Mouse (Mus musculus) midbrain, postnatal 0 days (tissue): ENCODE data around the gene R3hdm4. TPM values are rescaled to one million over a fixed set of nuclear protein-coding genes. Genes with fewer than 3 reads are reported as not detected.

ENCODE experiments used
- ATAC-seq: fragments of 200-750 bp; cut with Nextera tagmentation; 2 replicates; pipeline ENCODE4 v1.8.0; 2017; ENCODE audit warnings: moderate number of reproducible peaks, mild to moderate bottlenecking, moderate TSS enrichment, moderate library complexity; ENCODE audit not compliant: low FRiP score
- DNase-seq: peaks from one replicate; pipeline ENCODE4 v3.0.0-alpha.2; 2015; ENCODE audit warnings: low spot score
- H3K27ac ChIP-seq: fragments of 300-500 bp; sonication (generic); 2 replicates; pipeline ENCODE4 v1.5.1; 2014; ENCODE audit warnings: low read depth, mild to moderate bottlenecking, low read length, mixed read lengths
- H3K27me3 ChIP-seq: fragments of 300-500 bp; sonication (generic); 2 replicates; pipeline ENCODE4 v1.6.1; 2014; ENCODE audit warnings: low read length, control low read depth, mixed read lengths; ENCODE audit not compliant: insufficient read depth
- H3K36me3 ChIP-seq: fragments of 300-500 bp; sonication (generic); 2 replicates; pipeline ENCODE4 v1.6.1; 2014; ENCODE audit warnings: low read length, control low read depth, mixed read lengths; ENCODE audit not compliant: insufficient read depth
- H3K4me1 ChIP-seq: fragments of 300-500 bp; sonication (generic); 2 replicates; pipeline ENCODE4 v1.6.1; 2014; ENCODE audit warnings: mild to moderate bottlenecking, control low read depth, antibody characterized with exemption, low read length, mixed read lengths; ENCODE audit not compliant: insufficient read depth
- H3K4me2 ChIP-seq: fragments of 300-500 bp; sonication (generic); 2 replicates; pipeline ENCODE4 v1.6.1; 2014; ENCODE audit warnings: low read depth, mild to moderate bottlenecking, low read length, mixed read lengths; ENCODE audit not compliant: poor library complexity, severe bottlenecking
- H3K4me3 ChIP-seq: fragments of 300-500 bp; sonication (generic); 2 replicates; pipeline ENCODE4 v1.5.1; 2014; ENCODE audit warnings: low read depth, mild to moderate bottlenecking, low read length, moderate library complexity
- H3K9ac ChIP-seq: fragments of 300-500 bp; sonication (generic); replicated peaks from 2 replicates; pipeline ENCODE4 v1.6.1; 2014; ENCODE audit warnings: mild to moderate bottlenecking, low read length, moderate library complexity, mixed read lengths; ENCODE audit not compliant: poor library complexity, severe bottlenecking
- H3K9me3 ChIP-seq: fragments of 300-500 bp; sonication (generic); 2 replicates; pipeline ENCODE4 v1.6.1; 2016; ENCODE audit warnings: low read length, control low read depth
- CTCF ChIP-seq: IDR thresholded peaks from 2 replicates; pipeline ENCODE4 v1.5.1; 2016; ENCODE audit warnings: antibody characterized with exemption, mild to moderate bottlenecking
- WGBS: fragments of 180-500 bp; shearing (Covaris S2); extraction: QIAGEN DNeasy Blood & Tissue Kit; methylation state at CpG from one replicate; pipeline ENCODE4 v1.1.7; 2014; 5-methylcytosine and 5-hydroxymethylcytosine counted together
- polyA plus RNA-seq: library from polyadenylated mRNA; unstranded; fragments of >200 nt; fragmentation: Nextera tagmentation; extraction: Ambion mirVana; gene quantifications from 2 replicates; pipeline ENCODE4 v1.2.1, GENCODE M21; 2015
- total RNA-seq: library from RNA; depleted of rRNA; stranded (reverse); fragments of >200 nt; gene quantifications from 2 replicates; pipeline ENCODE4 v1.2.3, GENCODE M21; 2014

R3hdm4 gene
- total and polyA plus RNA-seq, 2 experiments from 2014 or later, result 118 to 301 TPM

GRCm38 (mm10) chr10:79947502-79947901 lies 26.5 kb upstream of the R3hdm4 start:
- H3K27ac ChIP-seq, result no peak overlapping the region
- ATAC-seq (no peak), DNase-seq (no peak)
- no peaks in the 10 kb centered on the region for H3K9me3 ChIP-seq
- TF ChIP-seq CTCF, result no peak
- H3K4me2 ChIP-seq, result no peak overlapping the region
- no peaks in the 10 kb centered on the region for H3K27me3 ChIP-seq
- H3K9ac ChIP-seq, result no peak overlapping the region
- peaks cover 23% of the 10 kb centered on the region for H3K36me3 ChIP-seq
- H3K4me3 ChIP-seq, result no peak overlapping the region
- 87% methylated on average over 6 of the region's 6 CpGs for WGBS
- no peaks in the 10 kb centered on the region for H3K4me1 ChIP-seq

GRCm38 (mm10) chr10:79946752-79947322 lies 25.8 kb upstream of the R3hdm4 start:
- Histone ChIP-seq H3K9ac (no peak overlapping the region), H3K9me3 (no peaks in the 10 kb centered on the region), H3K4me2 (no peak overlapping the region), H3K27me3 (no peaks in the 10 kb centered on the region), H3K36me3 (peaks cover 23% of the 10 kb centered on the region), H3K4me3 (no peak overlapping the region), H3K27ac (no peak overlapping the region), H3K4me1 (no peaks in the 10 kb centered on the region)
- ATAC-seq (no peak), DNase-seq (no peak)
- TF ChIP-seq CTCF, result no peak
- 40% methylated on average over 6 of the region's 7 CpGs for WGBS

- 33% methylated on average over 16 of the region's 16 CpGs for WGBS
- no peak for TF ChIP-seq CTCF
- Histone ChIP-seq H3K4me3 (no peak overlapping the region), H3K27ac (no peak overlapping the region; the same call in 1 of the 2 replicates), H3K27me3 (no peaks in the 10 kb centered on the region), H3K9ac (0 out of 2 replicates have a peak overlapping the region, but pooled peaks have one; percentile 24), H3K4me2 (no peak overlapping the region), H3K36me3 (peaks cover 12% of the 10 kb centered on the region), H3K9me3 (no peaks in the 10 kb centered on the region), H3K4me1 (no peaks in the 10 kb centered on the region)
- ATAC-seq (no peak), DNase-seq (no peak)
These were observed 24.7 kb upstream of the R3hdm4 start for GRCm38 (mm10) chr10:79945507-79946234.

GRCm38 (mm10) chr10:79943471-79943901 lies 22.5 kb upstream of the R3hdm4 start:
- 77% methylated on average over 9 of the region's 9 CpGs for WGBS
- TF ChIP-seq CTCF, result no peak
- no peaks in the 10 kb centered on the region for H3K4me1 ChIP-seq
- H3K4me3 ChIP-seq, result no peak overlapping the region
- no peak for DNase-seq
- no peak for ATAC-seq
- no peaks in the 10 kb centered on the region for H3K27me3 ChIP-seq
- H3K4me2 ChIP-seq, result no peak overlapping the region
- H3K36me3 ChIP-seq, result peaks cover 4% of the 10 kb centered on the region; the same call in 1 of the 2 replicates
- H3K9ac ChIP-seq, result no peak overlapping the region
- no peak overlapping the region for H3K27ac ChIP-seq
- H3K9me3 ChIP-seq, result no peaks in the 10 kb centered on the region

- no peaks in the 10 kb centered on the region for H3K4me1 ChIP-seq
- no peak overlapping the region for H3K27ac ChIP-seq
- peaks cover 4% of the 10 kb centered on the region; the same call in 1 of the 2 replicates for H3K36me3 ChIP-seq
- H3K27me3 ChIP-seq, result no peaks in the 10 kb centered on the region
- H3K4me3 ChIP-seq, result no peak overlapping the region
- WGBS, result 95% methylated on average over 1 of the region's 1 CpGs
- H3K9me3 ChIP-seq, result no peaks in the 10 kb centered on the region
- H3K9ac ChIP-seq, result no peak overlapping the region
- no peak for DNase-seq
- ATAC-seq, result no peak
- H3K4me2 ChIP-seq, result no peak overlapping the region
- no peak for TF ChIP-seq CTCF
These were observed 22.0 kb upstream of the R3hdm4 start for GRCm38 (mm10) chr10:79942988-79943387.

GRCm38 (mm10) chr10:79940749-79941148 lies 19.7 kb upstream of the R3hdm4 start:
- 80% methylated on average over 7 of the region's 7 CpGs for WGBS
- no peaks in the 10 kb centered on the region for H3K27me3 ChIP-seq
- TF ChIP-seq CTCF, result no peak
- no peak overlapping the region for H3K27ac ChIP-seq
- 0 out of 2 replicates have a peak, but pooled peaks cover 7% of the 10 kb centered on the region for H3K36me3 ChIP-seq
- no peak for ATAC-seq
- no peak for DNase-seq
- no peaks in the 10 kb centered on the region for H3K9me3 ChIP-seq
- no peak overlapping the region for H3K9ac ChIP-seq
- no peak overlapping the region for H3K4me2 ChIP-seq
- H3K4me3 ChIP-seq, result no peak overlapping the region
- H3K4me1 ChIP-seq, result no peaks in the 10 kb centered on the region
